9 mouse cellular contexts compared by ENCODE assay signal in the genomic region with DNA sequence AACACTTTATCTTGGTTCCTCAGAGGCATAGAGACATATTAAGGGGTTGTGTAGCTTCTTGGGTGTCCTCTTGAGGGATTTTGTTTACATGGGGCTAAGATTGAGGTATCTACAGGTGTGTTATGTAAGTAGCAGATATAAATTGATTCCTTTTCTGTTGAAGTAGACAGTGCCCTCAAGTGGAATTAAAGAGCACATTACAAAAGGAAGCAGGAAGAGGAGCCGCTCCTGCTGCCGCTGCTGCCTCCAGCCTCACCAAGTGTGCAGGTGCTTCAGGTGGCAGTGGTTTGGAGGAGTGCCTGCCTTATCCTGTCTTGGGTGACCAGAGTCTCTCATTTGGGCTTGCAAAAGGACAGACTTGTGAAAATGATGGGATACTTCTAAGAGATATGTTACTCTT. TPM values are rescaled to one million over a fixed set of nuclear protein-coding genes. Genes with fewer than 3 reads are reported as not detected.
DNase-seq lines count a peak whose midpoint lies in the region; ATAC-seq lines count a peak whose summit lies in the region.
"Had no signal": no experiment of that assay in that cellular context is flagged by ENCODE, and none has a peak within 500 bp of the region (broad histone marks: within the 10 kb centered on the region; RNA-seq: fewer than 3 reads in every experiment).

No protein-coding gene starts in this region.

- no peaks in the 10 kb centered on the region for H3K9me3 ChIP-seq in limb, embryonic 10.5 days (replicated peaks)
- H3K9me3 ChIP-seq: heart, embryonic 13.5 days had no signal

- H3K4me1 ChIP-seq in limb, embryonic 10.5 days = peaks cover 20% of the 10 kb centered on the region

- no peaks in the 10 kb centered on the region for H3K27me3 ChIP-seq in limb, embryonic 10.5 days (ENCODE audit: low read depth, poor library complexity, severe bottlenecking)
- H3K27me3 ChIP-seq: heart, embryonic 13.5 days had no signal

- ATAC-seq in megakaryocyte, adult 5-6 weeks (ENCODE audit: poor library complexity, severe bottlenecking) = peak; percentile 22; the same call in 1 of the 2 replicates

- intact Hi-C loops in left cerebral cortex, postnatal 36 days (cut with DNase I) = loop anchor here (10.0 kb wide), 1 partner anchor 337 kb away; the partner anchor contains the start of gene Brd7

- DNase-seq in kidney, postnatal 10 days = peak; percentile 21
- no peak for DNase-seq in kidney, adult 18-20 months
- peak; percentile 44 to 51 for DNase-seq in B cell, adult 2 months
- peak; percentile 60 for DNase-seq in T-cell, adult 2 months (ENCODE audit: low spot score)
- DNase-seq in heart, adult 18-20 months = no peak
- DNase-seq in left cerebral cortex, postnatal 36 days (ENCODE audit: low spot score in 2 of 2) = no peak
- no peak for DNase-seq in limb, embryonic 10.5 days (ENCODE audit: low spot score)

- H3K27ac ChIP-seq in limb, embryonic 10.5 days = no peak overlapping the region
- H3K27ac ChIP-seq: heart, embryonic 13.5 days had no signal

- H3K36me3 ChIP-seq in limb, embryonic 10.5 days = no peaks in the 10 kb centered on the region
- H3K36me3 ChIP-seq: heart, embryonic 13.5 days had no signal

- no peak overlapping the region for H3K4me3 ChIP-seq in limb, embryonic 10.5 days
- H3K4me3 ChIP-seq: heart, embryonic 13.5 days had no signal

- WGBS in limb, embryonic 10.5 days = 41% methylated on average over 2 of the region's 2 CpGs

RNA-seq across cellular contexts. Expression of gene Cyld, which starts 4.8 kb away (rescaled TPM):
- 40.6 and 41.9 TPM in 2 replicates for total RNA-seq in megakaryocyte, adult 5-6 weeks (2015)
- 50.0 and 61.9 TPM in 2 replicates for total RNA-seq in megakaryocyte, adult 5-6 weeks (2017)
- 10 to 100 TPM; 25.6 to 28.4 TPM for total RNA-seq in heart, adult 18-20 months (2021)
- total RNA-seq in left cerebral cortex, postnatal 36 days (2021) = 100 to 1,000 TPM in 1 of 2 experiments, 10 to 100 TPM in 1; 91.2 to 111 TPM
- 8.2 and 13.4 TPM in 2 replicates for polyA plus RNA-seq in limb, embryonic 10.5 days (2016; fragmentation: Nextera tagmentation; extraction: Ambion mirVana)

RNA-seq across cellular contexts. Expression of gene Nod2, which starts 54.5 kb away (rescaled TPM):
- total RNA-seq in megakaryocyte, adult 5-6 weeks (2015) = 3.8 and 4.0 TPM in 2 replicates
- 2.5 and 4.0 TPM in 2 replicates for total RNA-seq in megakaryocyte, adult 5-6 weeks (2017)
- total RNA-seq in heart, adult 18-20 months (2021) = 1 to 10 TPM; 1.0 to 1.4 TPM
- total RNA-seq in left cerebral cortex, postnatal 36 days (2021) = under 1 TPM; 0.27 to 0.45 TPM
- 0.10 and 0.18 TPM in 2 replicates for polyA plus RNA-seq in limb, embryonic 10.5 days (2016; fragmentation: Nextera tagmentation; extraction: Ambion mirVana)

Comparison
In these comparisons a context has a peak if more than half of its experiments do, and no peak if none do; other contexts are left out.
1. DNase-seq: peak in kidney, postnatal 10 days (single experiment), B cell, adult 2 months (2 of 2) and T-cell, adult 2 months (single experiment); none in kidney, adult 18-20 months (single experiment), heart, adult 18-20 months (0 of 2), left cerebral cortex, postnatal 36 days (0 of 2) and limb, embryonic 10.5 days (single experiment).